Mouse (Mus musculus): Measurements from ENCODE around the gene Cacna2d4.
"Not testable (repeated sequence)": the region's sequence is repeated elsewhere in the genome, so short reads cannot be mapped to it uniquely, and the experiment has no call there.

Gene Cacna2d4

DNA sequence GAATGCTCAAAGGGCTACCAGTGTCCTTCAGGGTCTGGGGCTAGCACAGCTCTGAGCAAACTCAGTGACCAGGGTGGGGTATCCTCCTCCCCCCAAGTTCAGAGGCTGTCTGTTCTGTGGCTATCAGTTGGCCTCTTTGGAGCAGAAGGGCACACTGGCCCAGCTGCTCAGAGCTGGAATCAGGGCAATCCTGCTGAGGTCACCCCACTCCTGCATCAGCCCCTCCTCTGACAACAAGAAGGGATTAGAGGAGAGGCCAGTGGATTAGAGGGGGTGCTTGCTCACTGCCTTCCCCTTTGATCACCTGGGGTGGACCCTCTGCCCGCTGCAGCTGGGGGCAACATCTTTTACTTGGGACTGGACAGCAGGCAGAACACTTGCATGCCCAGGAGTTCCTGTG is at the start of gene Cacna2d4:
Gene Cacna2d4, plus strand, starts transcription at position 286 of the 400 bp plus-strand sequence.
- DNase-seq (ENCODE audit: low spot score in 2 of 2): no peak

GRCm38 (mm10) chr6:119186658-119187057 is 49.7 kb upstream of the Cacna2d4 start:
- peak; percentile 18 to 24 for DNase-seq (ENCODE audit: low spot score in 2 of 2)

- DNase-seq (ENCODE audit: low spot score in 2 of 2): no peak
Observed at GRCm38 (mm10) chr6:119187631-119188030, 48.7 kb upstream of the Cacna2d4 start.

GRCm38 (mm10) chr6:119191478-119191877 is 44.8 kb upstream of the Cacna2d4 start:
- no peak for DNase-seq (ENCODE audit: low spot score in 2 of 2)

DNA sequence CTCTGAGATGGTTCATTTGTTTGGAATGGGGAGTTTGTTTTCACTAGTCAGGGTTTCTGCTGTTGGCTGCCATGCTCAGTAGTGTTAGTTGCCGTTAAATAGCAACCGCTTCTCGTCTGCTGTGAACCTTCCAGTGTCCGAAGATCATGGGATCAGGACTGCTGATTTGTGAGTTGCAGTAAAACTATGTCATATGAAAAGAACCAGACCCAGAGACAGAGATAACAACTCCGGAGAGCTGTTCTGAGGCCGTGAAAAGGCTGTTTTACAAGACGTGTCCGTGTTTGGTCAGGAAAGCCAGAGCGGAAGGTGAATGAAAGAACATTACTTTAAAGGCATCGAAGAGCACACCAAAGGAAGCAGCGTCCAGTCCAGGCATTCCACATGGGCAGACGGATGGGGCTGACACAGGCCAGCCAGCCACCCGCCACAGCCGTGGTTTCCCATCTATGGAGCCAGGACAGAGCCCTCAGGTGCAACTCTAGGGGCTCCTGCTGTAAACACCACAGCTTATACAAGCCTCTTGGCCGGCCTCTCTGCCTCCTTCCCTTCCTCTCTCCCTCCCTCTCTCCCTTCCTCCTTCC is 42.7 kb upstream of the Cacna2d4 start:
- DNase-seq (ENCODE audit: low spot score in 2 of 2): no peak

- no peak for DNase-seq (ENCODE audit: low spot score in 2 of 2)
Observed at GRCm38 (mm10) chr6:119194161-119194560, 42.2 kb upstream of the Cacna2d4 start.

DNA sequence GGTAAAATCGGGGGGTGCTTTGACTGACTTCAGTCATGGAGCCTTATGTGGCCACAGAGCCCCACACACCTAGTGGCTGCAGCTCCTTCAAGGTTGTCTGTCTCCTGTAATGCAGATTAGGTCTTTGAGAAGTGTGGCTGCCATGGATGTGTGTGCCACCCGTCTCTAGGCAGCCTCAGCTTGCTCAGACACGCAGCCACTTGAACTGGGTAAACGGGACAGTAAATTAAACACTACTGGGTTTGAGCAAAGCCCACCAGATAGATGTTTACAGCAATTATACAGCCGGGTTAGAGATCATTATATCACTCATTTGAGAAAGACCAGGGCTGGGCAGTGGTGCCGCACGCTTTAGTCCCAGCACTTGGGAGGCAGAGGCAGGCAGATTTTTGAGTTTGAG is 41.7 kb upstream of the Cacna2d4 start:
- no peak for DNase-seq (ENCODE audit: low spot score in 2 of 2)

- no peak for DNase-seq (ENCODE audit: low spot score in 2 of 2)
Observed at GRCm38 (mm10) chr6:119196382-119197305, 39.7 kb upstream of the Cacna2d4 start, which contains the start of gene Cacna1c. Cacna1c (minus strand) TSS chr6:119196418.

DNA sequence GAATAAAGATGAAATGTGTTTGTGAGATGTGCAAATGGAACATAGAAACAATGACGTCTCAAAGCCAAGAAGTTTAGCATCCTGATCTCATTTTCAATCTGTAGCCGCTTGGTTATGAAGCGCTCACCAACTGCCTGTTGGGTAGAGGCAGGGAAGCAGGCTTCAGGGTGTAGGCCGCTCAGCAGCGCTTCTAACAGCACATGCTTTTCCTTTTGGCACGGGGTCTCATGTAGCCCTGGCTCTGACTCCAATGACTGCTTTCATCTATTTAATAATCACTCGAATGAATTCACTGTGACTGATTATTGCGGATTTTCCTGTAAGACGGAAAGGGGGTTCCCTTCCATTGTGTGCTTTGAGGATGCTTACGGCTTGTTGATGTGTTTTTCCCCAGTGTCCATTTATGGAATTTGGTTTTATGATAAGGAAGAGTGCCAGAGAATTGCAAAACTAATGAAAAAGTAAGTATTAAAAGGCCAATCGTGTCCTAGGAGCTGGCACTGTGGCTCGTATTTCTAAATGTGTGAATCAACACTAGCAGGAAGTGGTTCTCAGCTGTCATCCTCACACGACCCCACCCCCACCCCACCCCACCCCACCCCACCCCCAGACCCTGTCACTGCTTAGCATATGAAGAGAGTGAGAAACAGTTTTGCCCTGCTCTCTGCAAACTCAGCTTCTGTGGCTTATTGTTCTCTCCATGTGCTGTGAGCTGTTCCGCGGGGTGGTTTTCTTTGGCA is 37.6 kb upstream of the Cacna2d4 start:
- no peak for DNase-seq (ENCODE audit: low spot score in 2 of 2)

- DNase-seq (ENCODE audit: low spot score in 2 of 2): no peak
Observed at GRCm38 (mm10) chr6:119199274-119199879, 36.9 kb upstream of the Cacna2d4 start.

DNA sequence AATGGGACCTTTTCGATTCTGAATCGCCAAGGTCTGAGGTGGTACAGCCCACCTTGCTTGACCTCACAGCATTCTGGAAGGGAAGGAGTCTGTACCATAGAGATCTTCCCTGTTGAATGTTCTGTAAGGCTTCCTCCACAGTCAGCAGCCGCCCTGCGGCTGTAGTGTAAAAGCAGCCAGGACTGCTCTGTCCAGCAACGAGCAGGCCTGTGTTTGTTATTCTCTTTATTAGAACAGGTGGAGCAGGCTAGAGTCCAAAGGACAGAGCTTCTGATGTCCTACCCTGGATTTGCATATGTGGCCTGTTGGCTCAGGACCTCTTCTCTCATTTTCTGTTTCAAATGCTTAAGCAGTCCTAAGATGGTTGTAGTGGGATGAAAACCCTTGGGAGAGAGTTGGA is 36.0 kb upstream of the Cacna2d4 start:
- DNase-seq (ENCODE audit: low spot score in 2 of 2): no peak

DNA sequence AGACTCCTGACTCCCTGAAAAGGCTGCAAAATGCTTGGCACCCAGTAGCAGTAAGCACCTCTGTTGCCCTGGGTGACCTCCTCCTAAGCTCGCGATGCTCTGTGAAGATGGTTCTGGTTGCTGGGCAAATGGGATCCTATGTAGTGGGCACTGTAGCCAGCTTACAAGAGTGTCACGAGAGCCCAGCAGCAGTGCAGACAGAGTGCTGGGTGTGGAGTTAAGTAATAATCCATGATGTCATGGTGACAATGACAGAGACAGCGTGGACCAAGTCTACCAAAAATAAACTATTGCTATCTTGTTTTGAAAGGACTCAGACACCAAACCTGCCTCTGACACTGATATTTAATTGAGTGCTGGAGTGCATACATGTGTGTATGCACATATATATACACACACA is 34.8 kb upstream of the Cacna2d4 start:
- no peak for DNase-seq (ENCODE audit: low spot score in 2 of 2)

GRCm38 (mm10) chr6:119204286-119204685 is 32.0 kb upstream of the Cacna2d4 start:
- no peak for DNase-seq (ENCODE audit: low spot score in 2 of 2)

DNA sequence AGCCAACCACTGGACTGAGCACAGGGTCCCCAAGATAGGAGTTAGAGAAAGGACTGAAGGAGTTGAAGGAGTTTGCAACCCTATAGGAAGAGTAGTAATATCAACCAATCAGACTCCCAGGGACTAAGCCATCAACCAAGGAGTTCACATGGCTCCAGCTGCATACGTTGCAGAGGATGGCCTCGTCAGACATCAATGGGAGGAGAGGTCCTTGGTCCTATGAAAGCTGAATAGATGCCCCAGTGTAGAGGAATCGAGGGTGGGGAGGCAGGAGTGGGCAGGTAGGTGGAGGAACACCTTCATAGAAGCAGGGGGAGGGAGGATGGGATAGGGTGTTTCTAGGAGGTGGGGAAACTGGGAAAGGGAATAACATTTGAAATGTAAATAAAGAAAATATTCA is 31.4 kb upstream of the Cacna2d4 start:
- DNase-seq (ENCODE audit: low spot score in 2 of 2): no peak

GRCm38 (mm10) chr6:119206006-119206405 is 30.3 kb upstream of the Cacna2d4 start:
- not testable (repeated sequence) for DNase-seq (ENCODE audit: low spot score in 2 of 2)

DNA sequence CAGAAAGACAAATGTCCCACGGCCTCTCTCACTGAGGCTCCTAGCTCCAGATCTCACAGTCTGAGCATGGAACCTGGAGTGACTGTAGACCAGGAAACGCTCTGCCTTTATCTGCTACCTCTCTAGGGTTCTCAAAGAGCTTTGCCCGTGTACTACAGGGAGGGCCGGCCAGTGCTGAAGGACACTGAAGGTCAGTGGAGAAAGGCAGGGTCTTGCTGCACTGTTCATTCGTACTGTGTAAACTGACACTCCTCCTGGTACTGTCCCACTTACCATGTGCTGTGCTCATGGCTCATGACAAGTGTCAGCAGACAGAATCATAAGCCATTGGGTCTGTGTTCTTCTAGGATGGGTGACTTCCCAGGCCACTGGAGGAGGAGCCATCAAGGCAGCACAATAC is 23.0 kb upstream of the Cacna2d4 start:
- DNase-seq (ENCODE audit: low spot score in 2 of 2): no peak

DNA sequence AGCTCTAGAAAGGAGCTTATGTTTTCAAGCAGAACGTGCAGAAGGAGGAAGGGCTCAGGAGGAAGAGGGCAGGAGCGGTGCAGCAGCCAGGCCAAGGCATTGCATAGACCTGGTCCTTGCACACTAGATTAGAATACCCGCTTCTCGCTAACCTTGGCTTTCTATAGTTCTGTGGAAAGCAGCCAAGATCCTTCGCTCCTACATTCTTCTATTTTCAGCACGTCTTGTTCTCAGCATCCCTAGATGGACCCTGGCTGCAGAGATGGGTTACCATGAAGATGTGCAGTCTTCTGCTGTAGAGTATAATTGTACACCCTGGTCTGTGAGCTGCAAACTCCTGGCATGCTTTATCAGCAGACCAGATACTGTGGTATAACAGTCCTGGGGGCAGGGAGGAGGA is 22.1 kb upstream of the Cacna2d4 start:
- DNase-seq (ENCODE audit: low spot score in 2 of 2): no peak

DNA sequence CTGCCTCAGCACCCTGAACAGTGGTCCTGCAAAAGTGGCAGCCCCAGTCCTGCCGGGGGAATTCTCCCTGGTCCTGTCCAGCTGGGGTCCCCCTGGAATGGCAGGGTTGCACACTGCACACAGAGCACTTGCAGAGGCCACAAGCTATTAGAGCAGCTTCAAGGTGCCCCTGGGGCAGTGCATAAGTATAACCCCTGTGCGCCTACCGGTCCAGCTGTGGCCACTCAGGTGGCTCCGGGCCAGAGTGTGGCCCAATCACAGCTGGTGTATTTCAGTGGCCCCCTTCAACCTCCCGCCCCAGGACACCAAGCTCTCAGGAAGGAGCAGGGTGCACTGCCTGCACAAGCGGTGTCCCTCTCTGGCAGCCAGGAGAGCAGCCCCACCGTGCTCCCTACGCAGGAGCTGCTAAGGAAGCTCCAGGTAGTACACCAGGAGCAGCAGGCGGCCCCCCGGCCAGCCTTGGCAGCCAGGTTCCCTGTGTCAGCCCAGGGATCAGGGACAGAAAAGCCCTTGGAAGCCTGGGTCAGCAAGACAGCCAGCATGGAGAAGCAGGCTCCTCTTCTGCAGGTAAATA is 21.2 kb upstream of the Cacna2d4 start:
- no peak for DNase-seq (ENCODE audit: low spot score in 2 of 2)

DNA sequence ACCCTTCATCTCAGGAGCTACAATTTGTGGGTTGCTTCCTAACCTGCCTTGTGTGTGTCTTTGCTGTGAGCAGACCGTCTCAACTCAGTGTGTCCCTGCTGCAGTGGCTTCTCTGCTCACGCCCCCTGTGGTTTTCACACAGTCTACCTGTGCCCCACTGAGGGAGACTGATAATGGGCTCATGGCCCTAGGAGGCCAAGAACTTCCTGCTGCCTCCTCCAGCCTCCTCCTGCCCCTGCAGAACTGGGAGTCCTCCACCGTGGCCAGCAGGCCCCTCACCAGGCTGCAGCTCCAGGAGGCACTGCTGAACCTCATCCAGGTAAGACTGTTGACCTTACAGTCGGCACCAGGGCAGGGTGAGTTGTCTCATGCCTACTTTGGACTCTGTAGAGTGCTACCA is 18.7 kb upstream of the Cacna2d4 start:
- no peak for DNase-seq (ENCODE audit: low spot score in 2 of 2)

- DNase-seq (ENCODE audit: low spot score in 2 of 2): no peak
Observed at GRCm38 (mm10) chr6:119218591-119218990, 17.7 kb upstream of the Cacna2d4 start.

DNA sequence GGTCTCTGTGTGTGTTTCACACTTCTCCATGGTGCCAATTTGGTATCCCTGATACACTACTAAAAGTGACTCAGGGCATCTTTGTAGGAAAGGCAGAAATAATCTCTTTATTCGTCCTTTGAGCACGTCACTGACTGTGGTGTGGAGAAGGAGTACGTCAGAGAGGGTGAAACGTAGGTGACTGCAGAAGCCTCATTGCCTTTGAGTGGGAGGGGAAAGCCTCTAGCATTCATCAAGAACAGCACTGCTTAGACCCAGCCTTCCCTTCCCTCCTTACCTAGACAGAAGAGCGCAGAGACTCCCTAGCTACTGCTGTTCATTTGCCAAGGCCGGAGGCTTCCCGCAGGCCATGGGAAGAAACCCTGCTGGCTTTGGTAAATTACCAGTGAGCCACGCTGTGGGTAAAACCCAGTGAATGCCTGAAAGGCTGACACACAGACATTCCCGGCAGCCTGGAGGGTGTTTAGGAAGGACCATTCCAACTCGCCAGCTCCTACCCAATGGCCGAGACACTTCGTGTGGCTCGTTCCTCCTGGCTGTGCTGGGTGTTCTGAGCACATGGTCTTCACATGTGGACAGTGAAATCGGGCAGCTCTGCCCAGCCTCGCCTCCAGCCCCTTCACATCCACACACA is 17.0 kb upstream of the Cacna2d4 start:
- DNase-seq (ENCODE audit: low spot score in 2 of 2): no peak

Data from frontal cortex, postnatal 36 days (tissue).